Mouse (Mus musculus): ENCODE measurements around the gene Gsta3. TPM values are rescaled to one million over a fixed set of nuclear protein-coding genes. Genes with fewer than 3 reads are reported as not detected.

Gsta3 gene
- polyA plus RNA-seq, 1 experiment from 2014 or later, result not detected

DNA sequence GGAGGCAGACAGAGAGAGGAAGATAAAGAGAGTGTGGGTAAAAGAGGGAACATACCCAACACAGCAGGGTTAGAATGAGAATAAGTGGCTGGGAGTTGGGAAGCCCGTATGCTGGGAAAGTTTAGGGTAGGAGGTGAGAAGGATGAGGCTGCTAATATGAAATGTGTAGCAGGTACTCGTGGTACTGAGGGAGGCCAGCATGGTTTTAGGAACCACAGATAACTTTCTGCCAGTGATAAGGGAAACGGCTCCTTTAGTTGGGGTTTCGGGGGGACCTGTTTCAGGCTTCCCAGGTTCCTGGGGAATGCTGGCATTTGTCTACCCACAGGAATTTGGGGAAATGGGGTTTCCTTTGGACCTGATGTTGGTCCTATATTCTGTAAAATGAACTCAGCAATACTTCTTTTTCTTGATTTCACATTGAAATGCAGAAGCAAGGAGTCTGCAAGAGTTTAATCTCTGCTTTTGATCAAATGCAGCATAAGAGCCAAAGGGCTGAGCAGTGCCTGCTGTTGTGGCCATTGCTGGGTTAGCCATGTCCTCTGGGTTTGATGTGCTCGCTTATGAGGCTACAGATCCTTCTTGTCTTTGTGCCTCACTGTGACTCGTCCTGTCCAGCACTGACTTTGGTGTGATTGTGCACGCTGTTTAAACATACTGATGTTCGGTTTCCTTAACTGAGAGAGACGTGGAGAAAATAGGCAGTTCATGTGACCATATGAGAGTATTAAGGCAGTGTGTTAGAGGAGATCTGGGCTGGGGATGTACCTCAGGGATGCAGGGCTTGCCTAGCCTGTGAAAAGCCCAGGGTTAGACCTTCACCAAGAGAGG, 8.4 kb downstream of the Gsta3 start:
- Histone ChIP-seq H3K9ac (replicated peaks; ENCODE audit: low read length) (no peak overlapping the region), H3K9me3 (replicated peaks; ENCODE audit: control insufficient read depth, low read length) (no peaks in the 10 kb centered on the region), H3K27ac (replicated peaks; ENCODE audit: low read depth, low read length) (no peak overlapping the region), H3K4me3 (ENCODE audit: low read depth, low read length) (no peak overlapping the region), H3K36me3 (replicated peaks; ENCODE audit: control insufficient read depth, insufficient read depth, low read depth, low read length) (no peaks in the 10 kb centered on the region), H3K27me3 (ENCODE audit: control insufficient read depth, insufficient read depth, low read length) (no peaks in the 10 kb centered on the region), H3K4me1 (ENCODE audit: control insufficient read depth, insufficient read depth, low read length) (no peaks in the 10 kb centered on the region), H3K4me2 (ENCODE audit: low read depth, low read length) (no peak overlapping the region)
- DNase-seq (ENCODE audit: low spot score), result no peak
- WGBS, result 86% methylated on average over 9 of the region's 9 CpGs
- ATAC-seq (replicated peaks; ENCODE audit: insufficient number of reproducible peaks, low FRiP score, low TSS enrichment, low read depth), result no peak

DNA sequence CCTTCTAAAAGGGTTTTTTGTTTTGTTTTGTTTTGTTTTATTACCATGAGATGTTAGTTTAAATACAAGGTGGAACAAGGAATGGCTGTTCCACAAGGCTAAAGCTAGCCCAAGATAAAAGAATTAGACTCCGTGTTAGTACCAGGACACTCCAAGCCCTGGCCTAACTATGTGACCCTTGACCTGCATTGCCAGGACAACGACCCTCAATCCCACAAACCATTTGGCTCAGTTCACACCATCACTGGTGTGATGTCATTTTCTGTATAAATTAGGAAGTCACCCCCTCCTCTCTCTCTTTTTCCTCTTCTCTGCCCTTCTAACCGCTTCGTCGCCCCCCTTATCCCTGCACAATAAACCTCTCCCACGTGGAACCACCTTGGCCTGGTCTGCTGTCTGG, 11.3 kb downstream of the Gsta3 start:
- ATAC-seq (replicated peaks; ENCODE audit: insufficient number of reproducible peaks, low FRiP score, low TSS enrichment, low read depth) (no peak), DNase-seq (ENCODE audit: low spot score) (no peak)
- Histone ChIP-seq H3K4me3 (ENCODE audit: low read depth, low read length) (no peak overlapping the region), H3K9me3 (replicated peaks; ENCODE audit: control insufficient read depth, low read length) (no peaks in the 10 kb centered on the region), H3K4me1 (ENCODE audit: control insufficient read depth, insufficient read depth, low read length) (no peaks in the 10 kb centered on the region), H3K27me3 (ENCODE audit: control insufficient read depth, insufficient read depth, low read length) (no peaks in the 10 kb centered on the region), H3K36me3 (replicated peaks; ENCODE audit: control insufficient read depth, insufficient read depth, low read depth, low read length) (no peaks in the 10 kb centered on the region), H3K27ac (replicated peaks; ENCODE audit: low read depth, low read length) (no peak overlapping the region), H3K9ac (replicated peaks; ENCODE audit: low read length) (no peak overlapping the region), H3K4me2 (ENCODE audit: low read depth, low read length) (no peak overlapping the region)
- 57% methylated on average over 6 of the region's 6 CpGs for WGBS

DNA sequence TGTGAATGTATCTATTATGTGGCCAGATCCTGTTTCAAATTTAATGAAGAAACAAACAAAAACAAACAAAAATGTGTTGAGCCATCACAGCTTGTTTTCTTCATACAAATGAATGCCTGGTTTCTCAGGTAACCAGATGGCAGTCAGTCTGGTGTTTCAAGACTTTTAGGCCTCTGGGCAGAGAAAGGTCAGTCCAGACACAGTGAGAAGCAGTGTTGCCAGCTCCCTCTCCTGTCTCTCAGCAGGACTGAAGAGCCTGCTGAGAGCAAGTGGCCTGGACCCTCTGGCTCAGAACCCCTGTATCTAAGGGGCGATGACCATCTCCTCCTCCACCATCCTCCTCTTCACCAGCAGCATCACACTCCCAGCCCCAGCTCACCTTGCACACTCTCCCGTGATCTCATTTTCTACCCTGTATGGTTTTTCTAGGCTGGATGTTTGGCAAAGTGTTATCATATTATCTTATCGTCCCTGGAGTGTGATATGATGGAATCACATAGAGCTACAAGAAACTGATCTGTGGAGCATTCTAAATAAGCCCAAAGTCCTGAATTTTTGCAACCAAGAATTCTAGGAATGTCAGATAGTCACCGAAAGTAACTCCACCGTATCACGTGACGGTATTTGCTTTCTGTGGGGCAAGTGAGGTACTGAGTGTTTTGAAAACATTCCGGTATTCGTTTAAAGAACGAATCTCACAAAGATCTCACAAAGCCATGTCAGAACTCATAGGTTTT, 12.3 kb downstream of the Gsta3 start:
- Histone ChIP-seq H3K27ac (replicated peaks; ENCODE audit: low read depth, low read length) (no peak overlapping the region), H3K4me2 (ENCODE audit: low read depth, low read length) (no peak overlapping the region), H3K9ac (replicated peaks; ENCODE audit: low read length) (no peak overlapping the region), H3K27me3 (ENCODE audit: control insufficient read depth, insufficient read depth, low read length) (no peaks in the 10 kb centered on the region), H3K4me1 (ENCODE audit: control insufficient read depth, insufficient read depth, low read length) (no peaks in the 10 kb centered on the region), H3K36me3 (replicated peaks; ENCODE audit: control insufficient read depth, insufficient read depth, low read depth, low read length) (no peaks in the 10 kb centered on the region), H3K9me3 (replicated peaks; ENCODE audit: control insufficient read depth, low read length) (no peaks in the 10 kb centered on the region), H3K4me3 (ENCODE audit: low read depth, low read length) (no peak overlapping the region)
- DNase-seq (ENCODE audit: low spot score) (no peak), ATAC-seq (replicated peaks; ENCODE audit: insufficient number of reproducible peaks, low FRiP score, low TSS enrichment, low read depth) (no peak)
- WGBS, result 71% methylated on average over 10 of the region's 10 CpGs

DNA sequence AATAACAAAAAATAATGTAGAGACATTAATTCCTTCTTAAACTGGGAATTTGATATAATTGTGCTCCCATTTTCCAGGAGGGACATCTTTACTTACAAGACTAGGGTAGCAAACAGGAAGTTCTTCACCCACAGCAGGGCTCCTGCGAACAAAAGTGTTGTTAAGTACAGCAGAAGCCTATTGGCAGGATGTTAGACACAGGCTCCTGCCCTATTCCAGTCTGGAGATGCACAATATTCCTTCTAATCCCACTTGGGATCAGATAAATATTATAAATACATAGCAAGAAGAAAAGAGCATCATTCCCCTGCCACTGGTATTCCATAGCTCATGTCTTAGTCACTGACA, 12.9 kb downstream of the Gsta3 start:
- no peaks in the 10 kb centered on the region for H3K36me3 ChIP-seq (replicated peaks; ENCODE audit: control insufficient read depth, insufficient read depth, low read depth, low read length)
- no peaks in the 10 kb centered on the region for H3K27me3 ChIP-seq (ENCODE audit: control insufficient read depth, insufficient read depth, low read length)
- H3K9me3 ChIP-seq (replicated peaks; ENCODE audit: control insufficient read depth, low read length), result no peaks in the 10 kb centered on the region
- H3K9ac ChIP-seq (replicated peaks; ENCODE audit: low read length), result no peak overlapping the region
- ATAC-seq (replicated peaks; ENCODE audit: insufficient number of reproducible peaks, low FRiP score, low TSS enrichment, low read depth) (no peak), DNase-seq (ENCODE audit: low spot score) (no peak)
- 88% methylated on average over 1 of the region's 1 CpGs for WGBS
- no peak overlapping the region for H3K4me2 ChIP-seq (ENCODE audit: low read depth, low read length)
- H3K4me3 ChIP-seq (ENCODE audit: low read depth, low read length), result no peak overlapping the region
- H3K27ac ChIP-seq (replicated peaks; ENCODE audit: low read depth, low read length), result no peak overlapping the region
- no peaks in the 10 kb centered on the region for H3K4me1 ChIP-seq (ENCODE audit: control insufficient read depth, insufficient read depth, low read length)

DNA sequence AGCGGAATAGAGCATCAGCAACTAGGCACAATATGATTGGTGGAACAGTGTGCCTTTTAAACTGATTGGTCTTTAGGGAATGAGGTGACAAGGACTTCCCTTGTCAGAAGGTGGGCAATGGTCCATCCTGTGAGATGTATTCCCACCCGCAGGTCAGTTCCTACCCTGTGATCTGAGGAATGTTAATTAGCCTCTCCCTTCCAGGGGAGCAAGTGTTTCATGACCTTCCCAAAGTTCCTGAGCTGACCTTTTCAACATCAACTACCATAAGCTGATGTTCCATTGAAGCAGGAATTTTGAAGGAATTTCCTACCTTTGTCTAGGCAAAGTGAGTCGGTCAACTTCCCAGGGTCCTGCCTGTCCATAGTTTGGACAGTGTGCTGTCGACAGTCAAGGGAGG, 13.5 kb downstream of the Gsta3 start:
- no peak for DNase-seq (ENCODE audit: low spot score)
- Histone ChIP-seq H3K4me2 (ENCODE audit: low read depth, low read length) (no peak overlapping the region), H3K9me3 (replicated peaks; ENCODE audit: control insufficient read depth, low read length) (no peaks in the 10 kb centered on the region), H3K4me1 (ENCODE audit: control insufficient read depth, insufficient read depth, low read length) (no peaks in the 10 kb centered on the region), H3K4me3 (ENCODE audit: low read depth, low read length) (no peak overlapping the region), H3K9ac (replicated peaks; ENCODE audit: low read length) (no peak overlapping the region), H3K36me3 (replicated peaks; ENCODE audit: control insufficient read depth, insufficient read depth, low read depth, low read length) (no peaks in the 10 kb centered on the region), H3K27ac (replicated peaks; ENCODE audit: low read depth, low read length) (no peak overlapping the region), H3K27me3 (ENCODE audit: control insufficient read depth, insufficient read depth, low read length) (no peaks in the 10 kb centered on the region)
- ATAC-seq (replicated peaks; ENCODE audit: insufficient number of reproducible peaks, low FRiP score, low TSS enrichment, low read depth), result no peak
- 75% methylated on average over 4 of the region's 4 CpGs for WGBS

DNA sequence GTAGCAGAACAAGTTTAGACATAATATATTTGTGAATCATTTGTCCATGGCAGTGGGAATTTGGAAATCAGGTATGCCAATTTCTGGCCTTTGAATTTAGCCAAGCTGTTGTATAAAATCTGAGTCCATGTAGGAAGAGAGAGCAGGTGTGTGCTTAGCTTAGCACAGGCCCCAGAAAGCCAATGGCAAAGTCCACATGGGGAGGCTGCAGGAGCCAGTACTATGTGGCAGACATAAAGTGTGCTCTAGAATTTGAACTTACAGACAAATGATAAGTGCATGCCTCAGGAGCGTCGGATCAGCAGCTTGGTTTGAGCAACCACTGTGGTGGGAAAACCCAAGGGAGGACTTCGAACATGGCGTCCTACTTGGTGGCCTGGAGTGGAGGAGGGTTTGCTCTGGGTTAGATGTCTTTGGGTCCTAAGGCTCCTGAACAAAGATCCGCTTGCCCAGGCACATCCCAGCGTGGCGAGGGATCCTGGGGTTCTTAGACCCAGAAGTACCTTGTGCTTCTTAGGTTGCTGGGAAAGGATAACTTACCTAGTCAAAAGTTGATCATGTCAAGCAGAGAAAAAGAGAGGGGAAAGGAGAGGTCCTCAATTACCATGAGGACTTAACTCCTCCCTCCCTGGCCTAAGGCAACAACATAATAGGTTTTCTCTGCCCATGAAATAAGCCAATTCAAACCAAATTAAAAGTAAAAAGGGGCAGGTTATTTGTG, 15.4 kb downstream of the Gsta3 start:
- no peak overlapping the region for H3K9ac ChIP-seq (replicated peaks; ENCODE audit: low read length)
- DNase-seq (ENCODE audit: low spot score) (no peak), ATAC-seq (replicated peaks; ENCODE audit: insufficient number of reproducible peaks, low FRiP score, low TSS enrichment, low read depth) (no peak)
- H3K9me3 ChIP-seq (replicated peaks; ENCODE audit: control insufficient read depth, low read length), result no peaks in the 10 kb centered on the region
- H3K36me3 ChIP-seq (replicated peaks; ENCODE audit: control insufficient read depth, insufficient read depth, low read depth, low read length), result no peaks in the 10 kb centered on the region
- 83% methylated on average over 7 of the region's 7 CpGs for WGBS
- no peak overlapping the region for H3K27ac ChIP-seq (replicated peaks; ENCODE audit: low read depth, low read length)
- no peaks in the 10 kb centered on the region for H3K27me3 ChIP-seq (ENCODE audit: control insufficient read depth, insufficient read depth, low read length)
- H3K4me3 ChIP-seq (ENCODE audit: low read depth, low read length), result no peak overlapping the region
- H3K4me2 ChIP-seq (ENCODE audit: low read depth, low read length), result no peak overlapping the region
- no peaks in the 10 kb centered on the region for H3K4me1 ChIP-seq (ENCODE audit: control insufficient read depth, insufficient read depth, low read length)

DNA sequence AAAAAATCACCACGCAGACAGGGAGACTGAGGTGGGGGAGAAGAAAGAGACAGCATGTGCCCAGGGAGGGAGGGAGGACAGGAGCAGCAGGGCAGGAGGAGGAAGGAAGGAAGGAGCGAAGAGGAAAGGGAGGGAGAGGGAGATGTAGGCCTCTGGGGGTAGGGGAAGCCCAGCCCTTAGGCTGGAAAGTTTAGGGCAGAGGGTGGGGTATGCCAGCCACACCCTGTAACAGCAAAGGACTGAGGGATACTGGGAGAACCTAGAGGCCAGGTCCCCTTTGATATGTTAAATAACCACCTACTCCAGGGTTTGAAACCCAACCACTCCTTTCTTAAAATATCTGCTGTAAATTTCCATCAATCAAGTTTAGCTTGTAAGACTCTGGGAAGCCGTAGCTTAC, 16.0 kb downstream of the Gsta3 start:
- H3K4me2 ChIP-seq (ENCODE audit: low read depth, low read length), result no peak overlapping the region
- no peaks in the 10 kb centered on the region for H3K27me3 ChIP-seq (ENCODE audit: control insufficient read depth, insufficient read depth, low read length)
- WGBS, result 51% methylated on average over 3 of the region's 3 CpGs
- H3K9me3 ChIP-seq (replicated peaks; ENCODE audit: control insufficient read depth, low read length), result no peaks in the 10 kb centered on the region
- no peak overlapping the region for H3K27ac ChIP-seq (replicated peaks; ENCODE audit: low read depth, low read length)
- ATAC-seq (replicated peaks; ENCODE audit: insufficient number of reproducible peaks, low FRiP score, low TSS enrichment, low read depth) (no peak), DNase-seq (ENCODE audit: low spot score) (no peak)
- no peaks in the 10 kb centered on the region for H3K4me1 ChIP-seq (ENCODE audit: control insufficient read depth, insufficient read depth, low read length)
- no peak overlapping the region for H3K9ac ChIP-seq (replicated peaks; ENCODE audit: low read length)
- no peak overlapping the region for H3K4me3 ChIP-seq (ENCODE audit: low read depth, low read length)
- H3K36me3 ChIP-seq (replicated peaks; ENCODE audit: control insufficient read depth, insufficient read depth, low read depth, low read length), result no peaks in the 10 kb centered on the region

DNA sequence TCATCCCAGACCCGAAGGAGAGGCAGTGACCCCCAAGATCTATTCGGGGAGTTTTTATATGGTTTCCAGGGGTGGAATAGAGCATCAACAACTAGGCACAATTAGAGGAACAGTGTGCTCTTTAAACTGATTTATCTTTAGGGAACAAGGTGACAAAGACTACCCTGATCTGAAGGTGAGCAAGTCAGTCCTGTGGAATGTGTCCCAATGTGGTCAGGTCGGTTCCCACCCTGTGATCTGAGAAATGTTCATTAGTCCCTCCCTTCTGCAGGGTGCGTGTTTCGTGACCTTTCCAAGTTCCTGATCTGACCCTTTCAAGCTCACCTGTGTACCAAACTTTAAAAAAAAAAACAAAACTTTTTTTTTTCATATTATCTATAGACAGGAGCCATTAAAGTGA, 16.5 kb downstream of the Gsta3 start:
- ATAC-seq (replicated peaks; ENCODE audit: insufficient number of reproducible peaks, low FRiP score, low TSS enrichment, low read depth) (no peak), DNase-seq (ENCODE audit: low spot score) (no peak)
- no peaks in the 10 kb centered on the region for H3K36me3 ChIP-seq (replicated peaks; ENCODE audit: control insufficient read depth, insufficient read depth, low read depth, low read length)
- no peak overlapping the region for H3K4me2 ChIP-seq (ENCODE audit: low read depth, low read length)
- H3K4me3 ChIP-seq (ENCODE audit: low read depth, low read length), result no peak overlapping the region
- H3K27ac ChIP-seq (replicated peaks; ENCODE audit: low read depth, low read length), result no peak overlapping the region
- H3K27me3 ChIP-seq (ENCODE audit: control insufficient read depth, insufficient read depth, low read length), result no peaks in the 10 kb centered on the region
- 78% methylated on average over 5 of the region's 5 CpGs for WGBS
- no peaks in the 10 kb centered on the region for H3K4me1 ChIP-seq (ENCODE audit: control insufficient read depth, insufficient read depth, low read length)
- H3K9me3 ChIP-seq (replicated peaks; ENCODE audit: control insufficient read depth, low read length), result no peaks in the 10 kb centered on the region
- H3K9ac ChIP-seq (replicated peaks; ENCODE audit: low read length), result no peak overlapping the region

Data from embryonic facial prominence, embryonic 11.5 days (tissue).